Mouse (Mus musculus): ENCODE measurements around the gene Utp11.

Utp11 gene

DNA sequence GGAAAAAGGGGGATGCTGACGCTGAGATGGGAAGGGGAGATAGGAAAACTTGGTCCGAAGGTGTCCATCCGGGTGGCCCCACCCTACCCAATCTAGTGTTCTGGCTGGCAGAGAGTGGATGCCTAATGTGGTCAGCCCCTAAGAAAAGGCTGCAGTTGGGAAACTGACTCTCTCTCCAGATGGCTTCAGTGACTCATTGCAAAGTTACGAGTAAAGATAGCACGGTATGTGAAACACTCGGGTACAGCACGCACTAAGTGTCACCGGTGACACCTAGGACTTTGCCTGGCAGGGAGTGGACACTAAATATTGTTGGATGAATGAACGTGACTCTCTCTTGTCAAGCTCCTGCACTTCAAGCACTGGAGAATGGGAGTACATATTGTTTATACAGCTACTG is 49.5 kb downstream of the Utp11 start:
- in situ Hi-C loops (cut with MboI, MseI): loop anchor here (10.0 kb wide), 2 partner anchors 409 to 689 kb away; no protein-coding TSS in a partner anchor

DNA sequence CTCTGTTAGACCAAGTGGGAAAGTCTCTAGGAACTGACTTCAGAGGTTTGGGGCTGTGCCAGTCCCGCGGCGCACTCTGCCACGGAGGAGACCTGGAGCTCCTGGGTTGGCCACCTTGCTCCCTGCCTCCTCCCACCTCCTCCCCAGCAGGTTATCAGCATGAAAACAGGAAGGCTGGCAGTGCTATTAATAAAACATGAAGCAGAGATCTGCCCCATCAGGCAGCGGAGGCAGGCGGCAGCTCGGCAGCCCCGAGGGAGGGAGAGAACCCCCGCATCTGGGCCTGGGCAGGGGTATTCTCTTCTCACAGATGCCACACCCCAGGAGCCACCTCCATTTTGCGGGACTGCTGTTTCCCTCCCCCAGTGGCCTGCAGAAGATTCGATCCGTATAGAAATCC is 53.7 kb downstream of the Utp11 start:
- in situ Hi-C loops (cut with MboI, MseI): loop anchor here (10.0 kb wide), 2 partner anchors 405 to 685 kb away; no protein-coding TSS in a partner anchor

DNA sequence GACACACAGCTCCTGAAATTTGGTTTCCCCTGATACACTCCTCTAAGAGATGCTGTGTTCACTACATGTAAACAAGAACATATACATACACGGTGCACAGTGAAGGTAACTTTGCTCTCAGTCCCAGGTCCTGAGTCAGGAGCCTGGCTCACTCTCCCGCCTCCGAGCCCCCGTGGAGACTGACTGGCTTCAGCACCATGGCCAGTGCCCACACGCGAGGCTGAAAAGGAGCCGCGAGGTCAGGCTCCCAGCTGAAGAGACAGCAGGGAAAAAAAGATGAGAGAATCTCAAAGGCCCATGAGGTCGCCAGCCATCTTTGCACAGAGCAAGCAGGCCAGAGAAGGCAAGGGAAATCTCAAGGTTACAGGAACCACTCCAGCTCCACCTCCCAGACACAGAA is 60.1 kb downstream of the Utp11 start:
- in situ Hi-C loops (cut with MboI, MseI): no loop called here

DNA sequence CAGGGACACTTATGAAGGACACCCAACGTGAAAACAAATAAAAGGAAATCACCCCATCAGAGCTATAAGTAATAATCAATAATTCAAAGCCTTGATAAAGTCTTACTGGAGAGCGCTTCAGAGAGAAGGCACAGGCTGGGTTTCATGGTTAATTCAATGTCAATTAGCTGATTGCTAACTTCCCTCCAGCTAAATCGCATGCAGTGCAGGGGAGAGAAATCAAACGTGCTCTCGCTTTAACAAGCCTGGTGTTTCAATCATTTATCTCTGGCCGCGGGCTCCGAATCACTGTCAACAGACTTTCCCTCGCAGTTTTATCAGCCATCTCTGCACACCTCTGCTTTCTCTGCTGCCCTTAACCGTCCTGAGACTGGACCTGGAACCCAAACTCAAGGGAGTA is 60.5 kb downstream of the Utp11 start:
- in situ Hi-C loops (cut with MboI, MseI): no loop called here

DNA sequence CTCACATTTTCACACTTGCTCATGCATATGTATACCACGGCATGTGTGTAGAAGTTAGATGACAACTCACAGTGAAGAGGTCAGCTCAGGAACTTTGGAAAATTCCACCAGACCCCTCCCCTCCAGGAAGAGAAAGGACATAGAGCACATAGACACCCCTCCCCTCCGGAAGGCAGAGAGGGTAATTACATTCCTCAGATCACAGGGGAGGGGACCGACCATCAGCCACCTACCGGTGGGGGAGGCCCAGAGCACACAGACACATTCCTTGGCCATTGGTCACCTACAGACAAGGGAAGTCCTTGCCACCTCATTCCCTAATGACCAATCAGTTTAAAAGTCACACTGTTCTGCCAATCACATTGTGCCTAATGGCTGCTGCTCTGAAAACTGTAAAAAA is 61.9 kb downstream of the Utp11 start:
- in situ Hi-C loops (cut with MboI, MseI): no loop called here
